Mouse (Mus musculus) fat pad, adult 2 months (tissue): ENCODE data around the gene Snx11.

ENCODE experiments used
- DNase-seq: peaks from one replicate; pipeline ENCODE4 v3.0.0-alpha.2; 2011; ENCODE audit warnings: low read depth, low spot score; ENCODE audit errors: extremely low read depth

Snx11 gene

GRCm38 (mm10) chr11:96764511-96765350 lies 12.6 kb downstream of the Snx11 start:
- no peak for DNase-seq

GRCm38 (mm10) chr11:96762742-96763470 lies 14.5 kb downstream of the Snx11 start:
- no peak for DNase-seq

GRCm38 (mm10) chr11:96761984-96762383 lies 15.4 kb downstream of the Snx11 start:
- no peak for DNase-seq

GRCm38 (mm10) chr11:96760042-96760441 lies 17.3 kb downstream of the Snx11 start:
- no peak for DNase-seq

GRCm38 (mm10) chr11:96758402-96758801 lies 19.0 kb downstream of the Snx11 start:
- DNase-seq, result no peak

GRCm38 (mm10) chr11:96757421-96757820 lies 19.9 kb downstream of the Snx11 start:
- no peak for DNase-seq

- DNase-seq, result no peak
These were observed 22.1 kb downstream of the Snx11 start for GRCm38 (mm10) chr11:96755298-96755697.

GRCm38 (mm10) chr11:96747555-96747954 lies 29.8 kb downstream of the Snx11 start:
- no peak for DNase-seq

- DNase-seq, result no peak
These were observed 30.7 kb downstream of the Snx11 start for GRCm38 (mm10) chr11:96746648-96747047.

- no peak for DNase-seq
These were observed 33.5 kb downstream of the Snx11 start for GRCm38 (mm10) chr11:96743891-96744290.

- DNase-seq, result no peak
These were observed 34.4 kb downstream of the Snx11 start for GRCm38 (mm10) chr11:96743000-96743399.

GRCm38 (mm10) chr11:96741995-96742394 lies 35.4 kb downstream of the Snx11 start:
- no peak for DNase-seq

- no peak for DNase-seq
These were observed 36.6 kb downstream of the Snx11 start for GRCm38 (mm10) chr11:96740796-96741195.

- no peak for DNase-seq
These were observed 39.5 kb downstream of the Snx11 start for GRCm38 (mm10) chr11:96737673-96738471.

GRCm38 (mm10) chr11:96736361-96736760 lies 41.0 kb downstream of the Snx11 start:
- DNase-seq, result no peak

GRCm38 (mm10) chr11:96735908-96736307 lies 41.5 kb downstream of the Snx11 start:
- no peak for DNase-seq

GRCm38 (mm10) chr11:96732657-96733056 lies 44.7 kb downstream of the Snx11 start:
- no peak for DNase-seq

- no peak for DNase-seq
These were observed 47.0 kb downstream of the Snx11 start for GRCm38 (mm10) chr11:96730327-96730726.

- DNase-seq, result no peak
These were observed 47.9 kb downstream of the Snx11 start for GRCm38 (mm10) chr11:96729462-96729861.

- no peak for DNase-seq
These were observed 48.8 kb downstream of the Snx11 start for GRCm38 (mm10) chr11:96728577-96728976.

GRCm38 (mm10) chr11:96725833-96726232 lies 51.5 kb downstream of the Snx11 start:
- no peak for DNase-seq
